Mouse (Mus musculus): ENCODE results near the gene Tph2.

Tph2 gene

DNA sequence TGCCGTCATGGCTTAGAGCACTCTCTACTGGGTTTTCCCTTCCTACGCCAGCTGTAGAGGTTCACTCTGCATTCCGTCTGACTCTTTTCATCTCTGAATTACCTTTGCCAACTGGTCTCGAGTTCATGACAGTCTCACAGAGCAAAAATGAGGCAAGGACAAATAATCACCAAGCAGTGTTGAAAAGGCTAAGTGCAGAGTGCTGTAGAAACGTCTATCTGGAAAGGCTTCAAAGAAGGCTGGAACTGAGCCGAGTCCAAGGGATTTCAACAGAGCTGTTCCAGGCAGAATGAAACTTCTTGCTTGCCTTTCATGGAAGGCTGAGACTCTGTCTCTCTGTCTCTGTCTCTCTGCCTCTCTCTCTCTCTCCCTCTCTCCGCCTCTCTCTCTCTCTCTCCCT lies 47.8 kb downstream of the Tph2 start:
- no peak for DNase-seq (ENCODE audit: low spot score)

DNA sequence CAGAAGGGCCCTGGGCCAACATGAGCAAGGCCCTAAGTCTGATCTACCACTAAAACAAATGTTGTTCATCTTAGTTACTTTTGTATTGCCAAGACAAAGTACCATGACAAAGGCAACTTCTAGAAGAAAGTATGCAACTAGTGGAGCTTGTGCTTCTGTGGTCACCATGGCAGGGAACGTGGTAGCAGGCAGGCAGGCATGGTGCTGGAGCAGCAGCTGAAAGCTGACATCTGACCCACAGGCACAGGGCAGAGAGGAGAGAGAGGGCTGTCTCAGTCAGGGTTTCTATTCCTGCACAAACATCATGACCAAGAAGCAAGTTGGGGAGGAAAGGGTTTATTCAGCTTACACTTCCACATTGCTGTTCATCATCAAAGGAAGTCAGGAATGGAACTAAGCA lies 56.9 kb downstream of the Tph2 start:
- no peak for DNase-seq (ENCODE audit: low spot score)

DNA sequence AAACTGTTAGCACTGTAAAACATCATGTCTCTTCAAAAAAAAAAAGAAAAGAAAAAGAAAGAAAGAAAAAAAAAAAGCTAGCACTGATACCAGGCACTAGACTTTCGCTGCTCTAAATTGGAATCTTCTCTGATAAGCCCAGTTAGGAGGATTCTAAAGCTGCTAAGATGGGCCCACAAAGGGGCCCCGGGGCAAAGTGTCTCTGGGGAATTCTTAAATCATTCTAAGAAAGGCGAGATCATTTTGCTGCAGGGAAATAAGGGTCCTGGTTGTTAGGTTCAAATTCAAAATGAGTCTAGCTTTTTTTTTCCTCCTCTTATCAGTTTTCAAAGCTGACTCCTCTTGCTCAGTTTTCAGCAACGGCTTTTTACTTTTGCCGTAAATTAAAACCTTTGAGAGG lies 59.3 kb downstream of the Tph2 start:
- no peak for DNase-seq (ENCODE audit: low spot score)

DNA sequence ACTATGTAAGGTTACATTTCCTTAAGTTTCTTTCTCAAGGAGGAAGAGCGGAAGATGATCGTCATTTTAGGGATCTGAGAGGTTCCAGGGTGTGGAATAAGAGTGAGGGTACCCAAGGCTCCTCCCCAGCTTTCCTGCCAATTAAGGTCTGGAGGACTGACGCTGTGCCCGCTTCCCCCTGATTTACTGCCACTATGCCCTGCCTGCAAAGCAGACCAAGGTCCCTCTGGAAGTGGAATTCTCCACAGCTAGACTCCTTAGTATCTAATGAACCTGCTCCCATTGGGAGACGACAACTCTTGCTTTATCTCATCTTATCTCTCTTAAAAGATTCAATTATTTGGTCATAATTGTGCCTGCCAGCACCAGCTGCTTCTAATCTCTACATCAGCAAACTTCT lies 59.8 kb downstream of the Tph2 start:
- no peak for DNase-seq (ENCODE audit: low spot score)

DNA sequence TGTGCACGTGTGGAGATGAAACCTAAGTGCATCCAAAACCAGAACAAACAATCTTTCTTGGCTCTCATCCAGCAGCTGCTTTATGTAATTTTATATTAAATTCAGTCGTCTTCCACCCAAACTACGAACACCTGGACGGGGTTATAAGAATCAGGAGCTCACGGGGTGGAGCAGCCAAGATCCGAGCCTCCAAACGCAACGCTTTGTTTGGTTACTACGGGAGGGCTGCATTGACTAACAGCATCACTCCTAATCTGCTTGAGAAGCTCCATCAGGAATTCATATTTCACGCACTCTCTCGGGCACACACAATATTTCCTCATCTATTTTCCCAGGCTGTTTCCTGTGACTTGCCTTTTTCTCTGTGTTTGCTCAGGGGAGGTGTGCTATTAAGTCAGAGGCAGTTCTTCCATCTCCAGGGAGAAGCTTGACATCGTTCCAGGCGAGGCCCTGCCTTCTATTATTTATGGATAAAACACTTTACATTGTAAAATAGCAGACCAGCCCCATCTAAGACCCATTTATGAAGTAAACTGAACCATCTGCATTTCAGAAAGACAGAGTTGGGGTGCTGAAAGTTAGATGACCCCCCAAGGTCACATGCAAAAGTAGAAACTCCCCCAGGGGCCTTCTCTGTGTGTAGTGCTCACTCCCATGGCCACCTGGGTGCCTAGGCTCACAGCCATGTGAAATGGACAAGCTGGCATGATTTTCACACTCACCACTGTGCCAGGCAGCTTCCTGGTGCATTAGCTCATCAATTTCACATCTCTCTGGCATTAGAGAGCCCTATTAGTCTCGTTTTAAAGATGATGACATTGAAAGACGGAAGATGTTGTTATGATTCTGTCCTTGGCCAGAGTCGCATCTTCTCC lies 76.9 kb downstream of the Tph2 start:
- DNase-seq (ENCODE audit: low spot score): no peak

DNA sequence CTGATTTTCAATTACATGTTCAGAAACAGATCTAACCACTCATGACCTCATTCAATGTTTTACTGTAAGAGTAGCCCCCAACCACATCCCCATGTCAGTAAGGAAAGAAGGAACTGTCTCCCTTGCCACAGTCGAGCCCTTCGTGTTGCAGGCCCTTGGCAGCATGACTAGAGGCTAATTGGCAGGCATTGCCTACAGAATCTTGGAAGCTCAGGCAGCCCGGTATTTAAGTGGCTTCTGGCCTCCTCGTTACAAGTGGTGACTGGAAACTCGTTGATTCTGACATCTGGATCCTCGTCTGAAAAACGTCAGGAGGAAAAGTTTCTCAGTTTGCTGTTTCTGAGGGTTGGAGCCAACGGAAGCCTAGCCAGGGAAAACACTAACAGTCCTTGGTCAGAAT lies 80.6 kb downstream of the Tph2 start:
- DNase-seq (ENCODE audit: low spot score): no peak

DNA sequence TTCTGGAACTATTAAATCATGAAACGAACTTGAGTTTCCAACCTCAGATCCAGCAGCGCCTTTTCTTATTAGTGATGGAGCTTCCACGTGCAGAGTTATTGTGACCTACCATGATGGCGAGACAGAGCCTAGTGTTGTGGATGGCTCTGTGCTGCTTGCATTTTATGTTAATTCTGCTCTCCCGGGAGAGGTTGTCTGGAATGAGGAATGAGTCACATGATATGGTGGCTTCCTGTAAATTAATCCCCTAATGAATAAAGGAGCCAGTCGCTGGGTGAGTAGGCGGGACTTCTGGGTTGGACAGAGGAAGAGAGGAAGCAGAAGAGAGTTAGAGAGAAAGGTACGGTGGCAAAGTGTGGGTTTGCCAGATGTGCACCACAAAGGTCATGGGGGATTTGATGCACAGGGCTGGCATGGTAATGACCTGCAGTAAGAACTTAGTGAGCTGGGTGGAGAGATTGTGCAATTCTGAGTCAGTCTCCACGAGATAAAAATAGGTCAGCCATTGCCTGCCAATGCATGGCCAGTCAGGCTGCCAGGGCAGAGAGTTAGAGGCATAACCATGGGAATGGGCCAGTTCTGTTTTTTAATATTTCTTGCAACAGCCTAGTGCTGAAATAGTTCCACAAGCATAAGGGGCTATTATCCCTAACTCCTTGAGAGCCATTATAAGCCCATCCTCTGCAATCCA lies 84.8 kb downstream of the Tph2 start:
- no peak for DNase-seq (ENCODE audit: low spot score)

DNA sequence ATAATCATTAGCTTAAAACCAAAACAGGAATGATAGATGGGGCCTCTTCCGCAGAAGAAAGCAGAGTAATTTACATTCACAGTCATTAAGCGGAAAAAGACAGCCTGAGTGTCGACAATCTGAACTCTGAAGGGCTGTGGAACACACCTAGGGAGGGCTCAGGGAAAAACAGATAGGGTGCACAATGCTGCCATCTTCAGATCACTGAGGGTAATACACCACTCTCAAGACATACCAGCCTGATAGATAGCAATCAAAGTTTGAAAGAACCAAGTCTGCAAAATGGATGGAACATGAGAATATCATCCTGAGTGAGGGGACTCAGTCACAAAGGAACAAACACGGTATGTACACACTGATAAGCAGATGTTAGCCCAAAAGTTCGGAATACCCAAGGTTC lies 87.7 kb downstream of the Tph2 start:
- DNase-seq (ENCODE audit: low spot score): peak; percentile 27

DNA sequence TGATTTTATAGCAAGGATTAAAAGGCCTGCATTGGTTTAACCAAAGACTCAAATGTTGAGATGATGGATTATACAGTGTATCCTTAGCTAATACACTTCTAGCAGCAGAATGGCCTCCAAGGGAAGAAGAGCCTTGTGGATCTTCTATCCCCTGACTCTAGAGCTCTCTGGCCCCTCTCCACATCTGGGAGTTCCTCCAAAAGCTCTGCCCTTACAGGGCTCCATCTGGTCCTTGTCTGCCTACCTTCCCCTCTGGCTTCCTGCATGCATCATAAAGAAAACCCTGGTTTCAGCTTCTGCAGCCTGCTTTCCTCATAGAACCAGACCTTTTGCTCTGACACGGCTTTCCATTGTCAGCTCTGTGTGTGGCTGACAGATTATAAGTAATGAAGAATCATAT lies 88.6 kb downstream of the Tph2 start:
- no peak for DNase-seq (ENCODE audit: low spot score)

DNA sequence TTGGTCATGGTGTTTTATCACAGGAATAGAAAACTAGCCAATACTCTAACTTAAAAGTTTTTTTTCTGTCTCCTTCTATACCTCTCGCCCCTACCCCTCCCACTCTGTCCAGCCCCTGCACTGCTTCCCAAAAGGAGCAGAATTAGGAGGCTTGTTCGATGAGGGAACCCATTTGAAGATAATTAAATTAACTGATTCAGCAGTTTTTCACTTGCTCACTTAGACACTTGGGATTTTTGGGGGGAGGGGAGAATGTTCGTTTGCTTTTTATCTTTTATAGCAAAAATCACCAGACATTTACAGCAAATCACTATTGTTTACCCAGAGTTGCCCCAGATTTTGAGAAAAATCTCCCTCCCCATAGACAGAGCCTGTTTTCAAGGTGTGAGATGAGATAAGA lies 106.6 kb downstream of the Tph2 start:
- no peak for DNase-seq (ENCODE audit: low spot score)

DNA sequence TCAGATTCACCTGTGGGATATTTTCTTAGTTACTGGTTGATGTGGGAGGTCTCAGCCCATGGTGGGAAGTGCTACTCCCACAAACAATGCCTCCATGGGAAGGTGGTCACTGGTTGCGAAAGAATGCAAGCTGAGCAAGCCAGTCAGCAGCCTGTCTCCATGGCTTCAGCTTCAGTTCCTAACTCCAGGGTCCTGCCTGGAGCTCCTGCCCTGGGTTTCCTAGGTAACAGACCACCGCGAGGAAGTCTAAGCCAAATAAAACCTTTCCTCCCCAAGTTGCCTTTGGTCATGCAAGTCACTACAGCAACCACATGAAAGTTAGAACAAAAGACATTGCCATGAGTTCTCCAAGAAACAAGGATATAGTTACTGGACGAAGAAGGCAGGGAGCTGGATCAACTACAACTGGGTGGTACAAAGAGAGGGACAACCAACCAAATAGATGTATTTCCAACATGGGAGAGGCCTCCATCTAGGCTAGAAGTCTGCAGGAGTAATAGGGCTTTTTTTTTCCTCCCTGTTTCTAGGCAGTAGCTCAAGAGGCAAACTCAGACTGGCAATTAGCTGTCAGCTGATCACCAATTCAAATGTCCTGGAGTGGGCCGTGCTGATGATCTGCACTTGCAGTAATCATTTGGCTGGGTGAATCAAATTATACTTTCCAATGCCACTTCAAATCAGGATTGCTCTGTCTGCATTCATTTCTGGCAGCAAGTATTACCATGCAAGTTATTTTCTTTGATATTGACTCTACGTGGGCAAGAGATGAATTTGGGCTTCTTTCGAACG lies 115.5 kb downstream of the Tph2 start:
- no peak for DNase-seq (ENCODE audit: low spot score)

DNA sequence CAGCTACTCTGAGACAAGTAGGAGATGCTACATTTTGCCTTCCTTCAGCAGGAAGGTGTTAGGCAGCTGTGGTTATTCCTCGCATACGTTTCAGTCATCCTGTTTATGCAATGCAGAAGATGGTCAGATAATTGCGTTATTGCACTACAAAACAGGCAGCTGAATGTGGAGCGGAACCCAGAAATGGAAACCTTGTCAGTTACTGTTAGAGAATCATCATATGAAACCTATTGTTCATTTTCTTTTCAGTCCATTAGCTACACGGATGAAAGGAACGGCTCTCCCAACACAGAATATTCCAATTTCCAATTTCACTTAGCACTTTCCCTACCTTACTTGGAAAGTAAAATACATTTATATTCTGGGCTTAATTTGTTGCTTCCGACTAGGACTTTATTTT lies 120.9 kb downstream of the Tph2 start:
- DNase-seq (ENCODE audit: low spot score): no peak

DNA sequence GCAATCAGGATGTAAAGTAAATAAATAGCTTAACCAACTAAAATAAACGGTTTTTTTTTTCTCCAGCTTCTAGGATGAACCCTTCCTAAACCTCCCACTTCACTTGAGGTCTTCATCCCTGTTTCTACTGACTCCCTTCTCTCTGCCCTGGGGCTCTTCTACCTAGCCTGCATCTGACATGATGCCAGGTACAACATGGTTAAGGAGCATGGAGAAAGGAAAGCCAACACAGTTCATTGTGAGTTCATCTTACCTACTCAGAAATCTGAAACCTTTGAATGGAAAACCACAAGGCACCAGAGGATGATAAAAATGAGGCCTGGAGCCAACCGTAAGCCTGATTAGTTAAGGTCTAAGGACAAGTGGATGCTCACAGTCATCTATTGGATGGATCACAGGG lies 123.3 kb downstream of the Tph2 start:
- no peak for DNase-seq (ENCODE audit: low spot score)

DNA sequence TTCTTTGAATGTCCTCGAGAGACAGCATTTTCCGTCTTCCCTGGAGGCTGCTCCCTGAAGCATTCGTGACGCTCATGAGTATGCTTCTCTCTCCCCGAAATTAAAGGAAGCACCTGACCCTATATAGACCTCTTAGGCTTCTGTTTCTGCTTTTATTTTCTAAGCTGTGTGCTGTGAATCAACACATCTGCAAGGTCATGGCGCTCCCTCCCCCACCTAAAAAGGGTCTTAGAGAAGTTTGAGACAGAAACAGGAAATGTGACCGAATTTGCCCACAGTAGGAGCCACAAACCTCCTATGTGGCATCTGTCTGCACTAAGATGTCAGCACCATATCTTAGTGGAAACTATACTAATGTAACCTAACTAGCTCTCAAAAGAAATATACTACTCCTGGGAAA lies 124.1 kb downstream of the Tph2 start:
- DNase-seq (ENCODE audit: low spot score): no peak

DNA sequence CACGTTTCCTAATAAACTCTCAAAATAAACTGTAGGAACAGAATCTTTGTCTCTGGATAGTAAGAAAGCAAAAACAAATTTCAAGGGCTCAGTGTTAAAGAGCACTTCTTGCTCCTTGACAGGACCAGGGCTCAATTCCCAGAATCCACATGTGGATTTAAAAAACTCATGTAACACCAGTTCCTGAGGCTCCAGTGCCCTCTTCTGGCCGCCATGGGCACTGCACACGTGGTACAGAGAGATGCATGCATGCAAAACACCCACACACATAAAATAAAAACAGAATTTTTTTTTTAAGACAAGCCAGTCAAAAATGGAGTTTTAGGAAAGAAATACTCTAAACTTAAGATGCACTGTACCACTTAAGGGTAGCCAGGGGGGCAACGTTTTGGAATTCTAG lies 133.2 kb downstream of the Tph2 start:
- DNase-seq (ENCODE audit: low spot score): no peak

DNA sequence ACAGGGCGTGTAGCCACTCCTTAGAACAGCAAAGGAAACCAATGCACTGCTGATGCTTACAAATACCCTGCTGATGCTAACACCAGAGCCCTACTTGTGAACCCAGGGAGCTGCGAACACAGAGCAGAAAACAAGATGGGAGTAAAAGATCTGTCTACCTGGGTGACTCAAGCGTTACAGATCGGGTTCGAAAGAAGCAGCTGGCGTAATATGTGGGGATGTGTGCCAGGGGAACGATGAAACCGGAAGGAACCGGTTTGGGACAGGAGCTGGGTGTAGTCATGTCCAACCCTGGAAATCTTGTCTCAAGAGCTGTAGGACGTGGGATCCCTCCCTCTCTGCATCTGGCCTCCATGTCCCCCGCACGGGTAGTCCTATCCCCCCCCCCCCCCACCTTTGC lies 134.1 kb downstream of the Tph2 start:
- no peak for DNase-seq (ENCODE audit: low spot score)

DNA sequence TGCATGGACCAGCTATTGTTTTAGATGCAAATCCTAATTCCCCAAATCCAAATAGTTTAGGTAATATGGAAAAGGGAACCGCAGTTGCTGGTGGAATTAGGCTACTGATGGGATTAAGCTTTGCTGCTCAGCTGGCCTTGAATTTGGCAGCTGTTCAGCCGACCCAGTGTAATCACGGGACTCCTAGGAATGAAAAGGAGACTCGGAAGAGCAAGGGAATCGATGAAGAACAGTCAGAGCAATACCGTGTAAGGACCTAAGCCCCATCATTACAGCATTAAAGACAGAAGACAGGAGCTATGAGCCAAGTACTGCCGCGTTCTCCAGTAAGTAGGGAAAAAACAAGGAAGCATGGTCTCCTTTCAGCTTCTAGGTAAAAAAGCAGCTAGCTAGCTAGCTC lies 134.6 kb downstream of the Tph2 start:
- DNase-seq (ENCODE audit: low spot score): no peak

DNA sequence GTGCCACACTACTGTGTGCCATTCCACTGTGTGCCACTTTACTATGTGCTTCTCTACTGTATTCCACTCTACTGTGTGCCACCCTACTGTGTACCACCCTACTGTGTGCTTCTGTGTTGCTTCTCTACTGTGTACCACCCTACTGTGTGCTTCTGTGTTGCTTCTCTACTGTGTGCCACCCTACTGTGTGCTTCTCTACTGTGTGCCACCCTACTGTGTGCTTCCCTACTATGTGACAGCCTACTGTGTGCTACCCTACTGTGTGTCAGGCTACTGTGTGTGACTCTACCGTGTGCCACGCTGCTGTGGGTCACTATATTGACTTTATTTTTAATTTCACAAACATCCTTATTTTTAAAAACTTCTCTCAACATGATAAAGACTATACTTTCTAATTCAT lies 136.3 kb downstream of the Tph2 start:
- DNase-seq (ENCODE audit: low spot score): no peak

DNA sequence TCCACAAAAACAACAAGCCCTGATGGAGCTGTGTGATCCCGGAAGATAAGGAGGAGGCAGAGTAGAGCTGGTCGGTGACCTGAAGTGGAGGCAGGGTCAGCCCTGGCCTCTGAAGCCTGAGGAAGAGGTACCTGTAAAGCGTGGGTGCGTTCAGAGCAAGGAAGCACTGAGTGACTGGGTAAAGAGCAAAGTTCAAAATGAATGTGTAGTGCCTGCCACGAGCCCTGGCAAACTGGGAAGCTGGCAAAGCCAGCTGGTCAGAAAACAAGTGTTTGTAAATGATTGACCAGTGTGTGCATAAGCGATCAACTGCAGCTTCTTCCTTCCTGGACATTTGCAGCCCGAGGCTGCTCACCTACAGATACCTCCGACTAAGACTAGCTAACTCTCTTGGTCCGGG lies 149.1 kb downstream of the Tph2 start:
- peak; percentile 1 for DNase-seq (ENCODE audit: low spot score)
